Mouse (Mus musculus): ENCODE measurements around the gene Actn1.

Gene Actn1

DNA sequence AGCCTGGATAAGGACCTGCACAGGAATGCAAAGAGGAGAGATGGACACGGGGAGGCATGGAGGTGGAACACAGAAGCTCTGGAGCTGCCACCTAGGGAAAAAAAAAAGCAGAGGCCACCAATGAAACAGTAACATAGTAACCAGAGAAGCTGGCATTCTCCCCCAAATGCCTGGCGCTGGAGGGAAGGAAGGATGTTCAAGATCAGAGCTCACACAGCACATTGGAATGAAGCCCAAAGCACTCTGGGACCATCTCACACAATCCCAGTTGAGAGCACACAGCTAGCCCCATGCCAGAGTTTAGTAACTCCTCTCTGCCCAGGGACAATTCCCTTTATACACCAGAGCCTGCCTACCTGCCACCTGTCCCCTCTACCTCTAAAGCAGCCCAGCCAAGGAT, 34.1 kb downstream of the Actn1 start:
- no peak for DNase-seq (ENCODE audit: low spot score)

DNA sequence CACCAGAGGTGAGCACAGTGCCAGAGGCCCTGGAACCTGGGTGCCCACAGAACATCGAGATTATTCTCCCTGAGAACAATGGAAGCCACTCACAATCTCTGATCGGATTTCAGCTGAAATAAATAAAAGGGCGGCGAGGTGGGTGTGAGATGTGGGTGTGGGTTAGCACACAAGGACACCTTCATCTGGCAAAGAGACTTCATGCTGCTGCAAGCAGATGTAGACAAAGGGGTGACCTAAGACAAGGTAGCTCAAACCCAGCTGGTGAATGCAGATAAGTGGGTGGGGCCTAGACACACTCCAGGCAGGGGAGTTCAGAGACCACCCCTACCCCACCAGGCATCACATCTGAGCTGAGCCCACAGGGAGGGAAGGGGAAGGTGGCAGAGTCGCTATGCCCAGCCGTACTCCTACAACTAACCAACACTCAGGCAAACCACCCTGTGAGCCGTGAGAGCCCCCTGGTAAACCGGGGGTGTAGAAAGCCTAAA, 35.9 kb downstream of the Actn1 start:
- DNase-seq (ENCODE audit: low spot score) = no peak

DNA sequence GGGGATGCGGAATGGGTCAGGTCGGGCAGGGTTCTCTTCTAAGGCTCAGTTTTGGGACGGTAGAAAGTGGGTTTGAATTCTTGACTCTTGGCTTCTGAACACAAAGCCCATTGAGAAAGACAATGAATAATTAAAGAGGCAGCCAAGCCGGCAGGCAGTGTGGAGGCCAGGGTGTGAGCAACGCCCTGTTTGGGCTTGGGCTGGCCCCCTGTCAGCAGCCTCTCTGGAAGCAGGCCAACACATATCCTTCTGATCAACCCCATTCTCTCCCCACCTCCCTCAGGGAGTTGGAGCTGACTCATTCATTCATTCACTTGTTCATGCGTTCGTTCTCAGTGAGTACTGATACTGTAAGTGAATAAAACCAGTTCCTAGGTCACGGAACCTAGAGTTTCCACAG, 36.7 kb downstream of the Actn1 start:
- no peak for DNase-seq (ENCODE audit: low spot score)

DNA sequence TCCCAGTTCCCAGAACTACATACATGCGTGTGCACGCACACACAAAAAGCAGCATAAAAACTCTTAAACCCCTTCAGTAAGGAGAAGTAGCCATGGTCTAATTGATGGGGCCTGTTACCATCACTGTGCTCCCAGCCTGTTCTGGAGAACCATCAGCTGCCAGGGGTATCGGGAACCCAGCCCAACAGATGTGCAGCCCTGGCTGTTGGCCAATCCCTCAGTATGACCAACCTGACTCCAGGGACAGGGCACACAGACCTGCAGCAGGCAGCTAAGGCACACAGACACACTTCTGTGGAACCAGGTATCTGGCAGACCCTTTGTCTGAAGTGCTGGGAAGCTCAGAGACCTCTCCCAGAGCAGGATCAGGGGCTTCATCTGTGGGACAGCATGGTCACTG, 37.7 kb downstream of the Actn1 start:
- DNase-seq (ENCODE audit: low spot score) = no peak

DNA sequence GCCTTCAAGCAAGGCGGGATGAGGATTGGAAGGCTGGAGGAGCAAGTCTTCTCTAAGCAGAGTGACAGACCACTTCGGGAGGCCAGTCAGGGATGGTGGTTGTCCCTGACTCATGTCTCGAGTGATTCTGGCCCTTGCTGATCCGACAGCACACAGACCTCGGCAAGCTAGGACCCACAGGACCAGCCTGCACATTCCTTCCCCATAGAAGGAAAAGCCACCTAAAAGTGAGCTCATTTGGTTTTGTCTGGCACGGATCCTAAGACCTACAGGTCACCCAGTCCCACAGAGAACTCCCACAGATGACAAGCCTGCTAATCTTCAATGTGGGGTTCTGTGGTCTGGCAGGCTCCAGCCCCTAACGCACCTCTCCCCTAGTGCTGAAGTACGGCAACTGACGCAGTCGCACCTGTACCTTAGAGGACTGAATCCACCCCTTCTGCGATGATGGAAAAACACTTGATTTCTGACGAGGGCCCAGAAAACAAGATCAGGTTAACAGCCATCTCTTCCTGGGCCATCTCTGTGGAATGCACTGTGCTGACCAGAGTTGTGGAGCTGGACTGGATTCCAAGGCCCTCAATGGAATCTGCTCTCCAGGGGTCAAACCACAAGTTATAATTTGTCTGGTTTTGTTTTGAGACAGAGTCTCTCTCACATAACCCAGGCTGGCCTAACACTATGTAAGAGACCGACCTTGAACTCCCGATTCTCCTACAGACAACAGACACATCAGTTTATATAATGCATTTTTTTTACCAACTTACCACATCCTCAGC, 39.7 kb downstream of the Actn1 start:
- no peak for DNase-seq (ENCODE audit: low spot score)

DNA sequence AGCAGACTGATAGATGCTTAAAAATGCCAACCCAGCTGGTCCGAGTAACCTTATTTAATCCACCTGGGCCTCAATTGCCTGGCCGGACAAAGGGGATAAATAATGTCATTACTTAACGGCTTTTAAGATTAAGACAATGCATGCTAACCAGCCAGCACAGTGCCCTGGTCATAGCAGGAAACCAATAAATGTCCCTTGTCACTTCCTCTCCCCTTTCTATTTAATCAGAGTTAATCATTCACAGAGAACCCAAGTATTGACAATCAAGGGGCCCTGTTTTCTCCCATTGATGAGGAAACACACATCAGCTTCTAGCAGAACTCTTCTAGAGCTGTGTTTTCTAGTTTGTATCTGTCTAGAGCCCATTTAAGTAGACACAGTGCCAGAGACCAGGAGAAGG, 41.4 kb downstream of the Actn1 start:
- DNase-seq (ENCODE audit: low spot score) = no peak

DNA sequence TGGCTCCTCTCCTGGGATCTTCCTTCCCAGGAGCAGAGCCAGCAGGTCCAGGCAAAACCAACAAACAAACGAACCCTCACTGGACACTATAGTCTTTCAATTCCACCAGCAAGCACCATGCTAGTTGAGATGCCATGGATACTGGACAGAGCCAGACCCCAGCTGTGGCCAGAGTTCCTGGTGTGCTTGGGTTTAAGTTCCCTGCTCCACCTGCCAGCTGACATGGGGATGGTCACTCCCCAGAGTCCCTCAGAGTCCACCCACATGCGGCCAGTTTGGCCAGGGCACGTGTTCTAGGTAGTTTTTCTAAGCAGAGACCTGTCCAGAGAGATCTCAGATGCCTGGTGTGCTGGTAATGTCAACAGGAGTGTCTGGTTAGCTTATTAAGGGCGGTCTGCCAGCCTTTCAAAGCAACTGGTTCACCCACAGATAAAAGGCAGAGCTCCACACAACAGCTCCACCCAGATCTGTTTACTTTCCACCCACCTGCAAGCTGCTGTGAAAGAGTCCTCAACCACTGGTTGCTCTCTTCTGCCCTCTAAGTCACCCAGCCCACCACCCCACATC, 42.0 kb downstream of the Actn1 start:
- DNase-seq (ENCODE audit: low spot score) = no peak

DNA sequence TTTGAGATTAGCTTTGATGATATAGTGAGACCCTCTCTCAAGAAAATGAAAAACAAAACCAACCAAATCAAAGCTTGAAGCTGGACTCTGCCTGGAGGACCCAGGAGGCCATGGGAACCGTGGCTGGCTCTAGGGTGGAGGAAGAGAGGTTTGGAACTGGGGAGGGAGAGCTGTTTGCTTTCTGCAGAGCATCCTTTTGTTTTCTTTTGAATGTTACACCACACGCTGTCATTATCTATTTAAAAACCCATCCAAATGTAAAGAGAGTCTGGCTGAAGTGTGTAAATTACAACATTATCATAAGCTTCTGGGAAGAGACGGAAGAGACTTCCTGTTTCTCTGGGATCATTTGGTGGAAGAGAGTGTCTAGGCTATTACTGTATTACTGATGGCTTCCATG, 43.1 kb downstream of the Actn1 start:
- no peak for DNase-seq (ENCODE audit: low spot score)

DNA sequence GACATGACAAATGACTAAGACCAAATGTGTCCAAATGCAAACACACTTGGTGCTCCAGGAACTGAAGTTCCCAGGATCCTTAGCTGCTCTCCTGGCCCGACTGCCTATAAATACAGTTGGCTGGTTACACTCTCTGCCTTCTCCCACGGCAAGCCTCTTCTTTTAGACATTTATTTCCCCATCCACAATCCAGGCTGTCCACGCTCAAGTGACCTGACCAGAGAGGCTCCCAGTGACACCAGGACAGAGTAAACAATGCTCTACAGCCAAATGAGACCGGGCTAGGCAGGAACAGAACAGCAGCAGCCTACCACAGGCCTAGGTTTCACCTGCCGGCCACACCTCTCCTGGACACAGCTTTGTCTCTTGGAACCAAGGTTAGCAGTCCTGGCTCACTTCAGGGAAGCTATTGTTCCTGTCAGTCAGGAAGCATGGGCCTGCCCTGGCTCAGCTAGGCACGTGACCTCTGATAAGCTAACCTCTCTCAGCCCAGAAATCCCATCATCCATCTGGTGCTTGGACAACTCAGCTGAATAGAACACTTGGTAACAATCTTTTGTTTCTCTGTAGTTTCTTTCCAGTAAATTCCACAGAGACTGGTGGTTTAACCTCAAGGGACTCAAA, 43.8 kb downstream of the Actn1 start:
- DNase-seq (ENCODE audit: low spot score) = no peak

DNA sequence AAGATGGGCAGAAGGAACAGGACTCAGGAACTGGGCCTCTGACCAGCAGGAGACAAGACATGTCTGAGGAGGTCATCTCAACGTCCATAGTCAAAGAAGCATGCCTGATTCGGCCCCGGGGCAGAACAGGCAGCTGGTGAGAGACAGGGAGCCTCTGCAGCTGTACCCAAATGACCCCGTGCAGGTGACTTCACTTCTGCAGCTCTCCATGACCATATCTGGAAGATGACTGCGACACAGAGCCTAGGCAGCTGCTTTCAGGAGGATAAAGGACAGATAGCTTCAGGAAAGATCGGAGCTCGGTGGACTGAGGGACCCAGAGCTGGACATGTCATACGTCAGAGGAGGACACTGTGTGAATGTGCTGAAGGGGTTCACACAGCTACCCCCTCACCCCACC, 46.4 kb downstream of the Actn1 start:
- DNase-seq (ENCODE audit: low spot score) = no peak

DNA sequence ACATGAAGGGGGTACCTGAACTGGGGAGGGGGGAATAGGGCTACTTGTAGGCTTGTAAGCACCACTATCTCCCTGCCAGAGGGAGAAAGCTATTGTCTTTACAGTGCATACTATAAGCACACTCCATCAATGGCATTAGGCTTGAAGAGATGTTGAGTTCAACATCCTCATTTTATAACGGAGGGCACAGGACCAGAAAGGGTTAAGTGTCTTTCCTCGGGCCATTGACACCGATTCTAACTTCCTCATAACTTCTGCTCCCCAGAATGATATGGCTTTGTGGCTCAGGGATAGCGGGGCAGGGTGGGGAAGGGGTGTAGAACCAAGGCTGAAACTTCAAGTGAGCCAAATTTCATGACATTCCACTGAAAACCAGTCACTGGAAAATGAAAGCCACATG, 46.9 kb downstream of the Actn1 start:
- no peak for DNase-seq (ENCODE audit: low spot score)

DNA sequence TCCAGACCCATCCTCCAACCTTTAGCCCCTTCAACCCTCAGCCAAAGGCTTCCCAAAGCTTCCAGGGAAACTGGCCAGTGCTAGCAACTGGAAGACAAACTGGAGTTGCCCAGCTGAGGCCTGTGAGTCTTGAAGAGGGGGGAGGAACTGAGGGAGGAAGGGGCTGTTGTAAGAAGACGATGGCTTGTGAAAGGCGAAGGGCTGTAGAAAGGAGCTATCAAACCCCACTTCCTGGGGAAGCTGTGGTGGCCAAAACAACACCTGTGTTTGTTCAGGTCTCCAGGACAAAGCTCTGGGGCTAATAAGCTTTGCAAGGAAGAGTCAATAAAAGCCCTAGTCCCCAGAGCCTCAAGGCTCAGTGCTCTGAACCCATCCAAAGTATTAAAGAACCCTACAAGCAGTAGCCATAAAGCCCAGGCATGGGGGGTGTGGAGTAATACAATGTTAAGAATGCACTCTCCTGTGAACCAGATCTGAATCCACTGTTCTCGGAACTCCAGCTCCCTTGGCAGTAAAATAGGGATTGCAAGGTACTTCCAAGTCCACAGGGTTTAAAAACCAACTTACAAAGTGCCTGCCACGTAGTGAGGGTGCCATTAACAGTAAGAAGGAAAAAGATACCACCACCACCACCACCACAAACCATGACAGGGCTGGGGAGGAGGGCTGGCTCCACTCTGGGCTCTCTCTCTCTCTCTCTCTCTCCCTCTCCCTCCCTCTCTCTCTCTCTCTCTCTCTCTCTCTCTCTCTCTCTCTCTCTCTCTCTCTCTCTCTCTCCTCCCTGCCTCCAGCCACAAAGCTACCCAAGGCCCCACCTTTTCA, 49.2 kb downstream of the Actn1 start:
- no peak for DNase-seq (ENCODE audit: low spot score)

DNA sequence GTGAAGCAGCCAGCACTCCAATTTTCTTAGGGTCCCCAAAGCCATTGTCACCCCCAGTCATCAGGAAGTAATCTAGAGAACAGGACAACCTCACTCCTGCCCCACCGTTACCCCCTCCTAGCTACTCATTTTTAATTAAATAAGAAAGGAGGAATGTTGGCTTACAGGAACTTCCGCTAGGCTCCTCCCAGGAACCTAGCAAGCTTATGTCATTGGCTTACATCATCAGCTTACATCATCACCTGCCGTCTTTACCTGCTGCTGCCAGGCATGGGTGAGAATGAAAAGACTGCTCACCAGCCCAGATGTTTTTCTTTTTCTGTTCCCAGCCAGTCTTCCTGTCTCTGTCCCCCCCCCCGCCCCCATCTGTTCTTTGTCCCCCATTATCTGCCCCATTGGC, 50.3 kb downstream of the Actn1 start:
- DNase-seq (ENCODE audit: low spot score) = no peak

DNA sequence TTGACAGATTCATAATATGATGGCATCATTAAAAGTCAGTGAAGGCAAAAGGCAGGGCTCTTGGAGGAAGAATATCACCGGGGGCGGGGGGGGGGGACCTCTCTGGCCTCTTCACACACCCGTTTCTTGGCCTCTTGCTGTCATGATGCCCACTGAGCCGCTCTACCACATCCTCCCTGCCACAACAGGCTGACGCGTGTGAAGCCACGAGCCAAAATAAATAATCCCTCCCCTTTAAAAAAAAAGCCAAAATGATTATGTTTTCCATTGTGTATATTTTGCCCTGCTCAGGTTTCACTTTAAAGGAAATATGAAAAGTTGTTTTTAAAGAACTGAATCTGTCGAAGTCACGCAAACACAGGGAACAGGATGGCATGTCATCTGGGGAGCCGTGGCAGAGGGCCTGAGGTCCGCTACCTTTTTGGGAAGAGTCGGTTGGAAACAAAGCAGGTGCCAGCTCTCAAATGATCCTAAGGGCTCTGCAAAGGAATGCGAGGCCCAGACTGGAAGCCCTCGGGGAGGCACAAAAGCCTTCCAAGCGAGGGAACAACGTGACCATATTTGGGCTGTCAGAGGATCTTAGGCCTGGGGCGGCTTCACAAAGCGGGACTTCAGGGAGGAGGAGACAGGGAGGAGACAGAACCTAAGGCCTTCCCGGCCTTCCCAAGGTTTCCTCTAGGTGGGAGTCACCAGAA, 51.9 kb downstream of the Actn1 start:
- no peak for DNase-seq (ENCODE audit: low spot score)

DNA sequence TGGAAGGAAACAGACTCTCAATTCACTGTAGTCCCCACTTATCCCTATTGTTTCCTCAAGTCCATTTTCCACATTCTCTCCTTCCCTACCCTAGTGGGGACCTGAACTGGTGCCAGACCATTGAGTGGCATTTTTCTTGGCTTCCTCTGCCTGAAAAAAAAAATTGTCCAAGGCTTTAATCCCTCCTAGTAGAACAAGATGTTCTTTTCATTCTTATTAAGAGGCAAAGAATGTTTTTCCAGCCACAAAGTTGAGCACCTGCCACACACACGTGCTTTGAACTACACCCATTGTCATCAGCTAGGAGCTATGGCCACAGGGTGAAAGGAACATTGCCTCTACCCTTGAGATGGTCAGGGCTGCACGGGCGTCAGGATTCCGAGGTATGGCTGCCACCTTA, 56.9 kb downstream of the Actn1 start:
- DNase-seq (ENCODE audit: low spot score) = no peak

DNA sequence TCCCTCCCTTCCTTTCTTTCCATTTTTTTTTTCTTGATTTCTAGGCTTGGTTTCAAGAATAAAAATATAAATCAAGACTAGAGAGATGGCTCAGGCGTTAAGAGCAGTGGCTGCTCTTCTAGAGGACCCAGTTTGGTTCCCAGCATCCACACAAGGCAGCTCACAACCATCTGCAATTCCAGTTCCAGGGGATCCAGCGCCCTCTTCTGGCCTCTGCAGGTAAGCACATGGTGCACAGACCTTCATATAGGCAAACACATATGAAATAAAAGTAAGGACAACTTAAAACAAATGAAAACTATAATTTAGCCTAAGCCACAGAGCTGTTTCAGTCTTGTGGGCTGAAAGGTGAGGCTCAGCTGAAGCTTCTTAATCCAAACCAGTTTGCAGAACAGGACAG, 60.4 kb downstream of the Actn1 start:
- DNase-seq (ENCODE audit: low spot score) = no peak

DNA sequence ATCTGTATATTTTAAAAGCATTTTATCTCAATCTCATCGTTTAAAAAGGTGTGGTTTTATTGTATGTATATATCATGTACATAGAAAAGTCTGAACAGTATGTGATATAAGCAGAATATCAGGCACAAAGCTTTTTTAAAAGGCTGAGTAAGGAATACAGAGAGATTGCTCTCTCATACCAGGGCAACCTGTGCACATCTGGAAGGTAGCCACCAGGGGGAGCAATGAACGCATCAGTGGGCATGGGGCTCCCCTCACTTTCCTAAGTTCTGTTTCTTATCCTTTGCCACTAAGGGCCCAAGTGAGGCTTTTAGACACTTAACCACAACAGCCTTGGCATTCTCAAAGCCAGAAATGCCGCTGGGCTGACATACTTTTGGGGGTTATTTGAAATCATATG, 61.7 kb downstream of the Actn1 start:
- peak; percentile 20 for DNase-seq (ENCODE audit: low spot score)

DNA sequence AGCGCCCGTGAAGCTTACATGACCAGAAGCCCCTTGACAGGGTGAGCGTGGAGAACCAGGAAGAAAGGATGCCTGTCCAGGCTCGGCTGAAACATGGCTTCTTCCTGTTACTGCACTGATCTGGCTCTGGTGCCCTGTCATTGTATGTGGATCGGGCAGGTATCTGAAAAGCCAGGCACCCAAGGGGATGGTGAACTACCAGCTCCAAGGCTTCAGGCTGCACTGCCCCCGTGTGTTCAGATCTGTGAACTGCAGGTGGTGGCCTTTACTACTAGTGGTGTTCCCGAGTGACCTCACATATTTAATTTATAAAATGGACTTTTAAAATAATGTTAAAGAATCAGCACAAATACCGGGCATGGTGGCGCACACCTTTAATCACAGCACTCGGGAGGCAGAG, 62.8 kb downstream of the Actn1 start:
- DNase-seq (ENCODE audit: low spot score) = peak; percentile 48

DNA sequence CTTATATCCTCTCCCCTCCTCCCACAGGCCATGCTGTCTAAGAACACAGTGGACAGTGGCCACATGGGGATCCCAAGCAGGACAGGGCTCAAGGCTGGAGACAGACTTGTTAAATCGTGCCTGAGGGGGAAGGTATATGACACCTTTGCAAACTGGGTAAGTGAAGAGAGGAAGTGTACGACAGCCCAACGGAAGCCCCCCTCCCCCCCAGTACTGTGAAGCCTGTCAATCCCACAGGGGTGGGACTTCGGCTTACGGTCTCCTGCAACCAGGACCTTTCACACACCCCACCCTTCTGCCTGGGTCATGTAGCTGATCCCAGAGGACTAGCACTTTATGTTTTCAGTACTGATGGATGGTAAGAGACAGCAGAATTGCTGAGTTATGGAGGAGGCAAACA, 68.4 kb downstream of the Actn1 start:
- DNase-seq (ENCODE audit: low spot score) = no peak

DNA sequence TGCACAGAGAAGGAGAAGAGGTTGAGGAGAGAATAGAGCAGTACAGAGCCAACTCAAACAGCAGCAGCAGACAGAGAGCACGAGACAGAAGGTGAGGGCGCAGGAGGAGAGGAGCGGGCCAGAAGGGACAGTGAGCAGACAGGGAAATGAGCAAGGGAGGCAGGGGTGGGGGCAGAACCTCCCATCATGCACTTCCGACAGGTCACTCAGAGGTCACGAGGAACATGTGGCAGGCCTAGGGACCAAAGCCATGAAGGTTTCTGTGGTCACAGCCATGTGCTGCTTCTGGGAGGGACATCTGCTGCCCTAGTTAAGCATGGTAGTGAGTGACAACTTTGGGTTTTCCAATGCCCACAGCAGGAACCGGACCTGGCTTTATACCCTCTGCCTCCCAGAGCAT, 68.8 kb downstream of the Actn1 start:
- no peak for DNase-seq (ENCODE audit: low spot score)

DNA sequence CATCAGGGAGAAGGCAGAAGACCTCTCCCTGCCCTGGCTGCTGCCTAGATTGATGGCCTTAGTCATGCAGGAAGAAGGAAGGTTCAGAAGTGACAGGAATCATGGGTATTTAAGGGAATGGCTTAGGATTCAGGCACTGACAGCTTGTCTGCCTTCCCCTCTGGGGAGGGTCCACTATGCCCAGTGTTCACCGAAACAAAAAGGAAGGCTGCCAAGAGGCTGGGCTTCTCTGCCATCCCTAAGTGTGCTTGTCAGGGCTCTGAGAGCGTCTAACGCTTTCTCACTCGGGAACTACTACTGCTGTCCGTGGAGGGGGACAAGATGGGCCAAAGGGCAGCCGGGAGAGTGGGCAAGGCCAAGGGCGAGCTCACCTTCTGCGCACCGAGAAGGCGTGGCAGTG, 69.3 kb downstream of the Actn1 start:
- DNase-seq (ENCODE audit: low spot score) = no peak

DNA sequence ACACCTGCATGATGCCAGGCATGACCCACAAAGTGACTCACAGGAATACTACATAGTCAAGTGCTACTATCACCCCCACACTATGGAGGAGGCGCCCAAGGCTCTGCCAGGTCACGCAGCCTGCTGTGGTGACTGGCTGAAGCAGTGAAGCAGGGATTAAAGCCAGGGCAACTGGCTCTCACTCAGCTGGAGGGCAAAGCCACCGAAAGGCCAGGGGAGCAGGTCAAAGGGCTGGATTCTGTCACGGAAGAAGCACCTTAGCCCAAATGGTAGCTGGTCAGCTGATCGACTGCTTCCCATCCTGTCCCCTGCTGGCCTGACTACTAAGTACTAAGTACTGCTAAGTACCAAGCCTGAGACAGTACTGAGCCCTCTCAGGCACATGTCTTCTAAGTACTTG, 76.1 kb downstream of the Actn1 start:
- DNase-seq (ENCODE audit: low spot score) = no peak

Measured in spleen, adult 12 weeks (tissue).